Mouse (Mus musculus) heart, embryonic 10.5 days (tissue): Measurements from ENCODE around the gene Gckr. TPM values are rescaled to one million over a fixed set of nuclear protein-coding genes. Genes with fewer than 3 reads are reported as not detected.
A peak's percentile ranks its signal among the peaks of the same experiment; 100 is the strongest.

ENCODE experiments used
- DNase-seq: peaks from one replicate; pipeline ENCODE4 v3.0.0-alpha.2; 2017; ENCODE audit warnings: low spot score
- H3K27ac ChIP-seq: fragments of 300-500 bp; sonication (generic); 2 replicates; pipeline ENCODE4 v1.5.1; 2016; ENCODE audit warnings: mild to moderate bottlenecking
- H3K27me3 ChIP-seq: fragments of 300-500 bp; sonication (generic); 2 replicates; pipeline ENCODE4 v1.6.1; 2016; ENCODE audit warnings: mild to moderate bottlenecking; ENCODE audit not compliant: poor library complexity, insufficient read depth, severe bottlenecking
- H3K36me3 ChIP-seq: fragments of 300-500 bp; sonication (generic); 2 replicates; pipeline ENCODE4 v1.6.1; 2016; ENCODE audit warnings: mild to moderate bottlenecking, moderate library complexity
- H3K4me1 ChIP-seq: fragments of 300-500 bp; sonication (generic); 2 replicates; pipeline ENCODE4 v1.6.1; 2016; ENCODE audit warnings: mild to moderate bottlenecking
- H3K4me3 ChIP-seq: fragments of 300-500 bp; sonication (generic); 2 replicates; pipeline ENCODE4 v1.5.1; 2016; ENCODE audit warnings: mild to moderate bottlenecking, moderate library complexity
- H3K9me3 ChIP-seq: fragments of 300-500 bp; sonication (generic); 2 replicates; pipeline ENCODE4 v1.6.1; 2016; ENCODE audit warnings: mild to moderate bottlenecking, moderate library complexity
- WGBS: fragments of 180-500 bp; shearing (Covaris S2); methylation state at CpG from one replicate; pipeline ENCODE4 v1.1.7; 2016; 5-methylcytosine and 5-hydroxymethylcytosine counted together
- polyA plus RNA-seq: library from polyadenylated mRNA; unstranded; fragments of >200 nt; fragmentation: Nextera tagmentation; extraction: Ambion mirVana; gene quantifications from 2 replicates; pipeline ENCODE4 v1.2.1, GENCODE M21; 2016

Gene Gckr
- polyA plus RNA-seq = 0.15 and 0.63 TPM in 2 replicates

DNA sequence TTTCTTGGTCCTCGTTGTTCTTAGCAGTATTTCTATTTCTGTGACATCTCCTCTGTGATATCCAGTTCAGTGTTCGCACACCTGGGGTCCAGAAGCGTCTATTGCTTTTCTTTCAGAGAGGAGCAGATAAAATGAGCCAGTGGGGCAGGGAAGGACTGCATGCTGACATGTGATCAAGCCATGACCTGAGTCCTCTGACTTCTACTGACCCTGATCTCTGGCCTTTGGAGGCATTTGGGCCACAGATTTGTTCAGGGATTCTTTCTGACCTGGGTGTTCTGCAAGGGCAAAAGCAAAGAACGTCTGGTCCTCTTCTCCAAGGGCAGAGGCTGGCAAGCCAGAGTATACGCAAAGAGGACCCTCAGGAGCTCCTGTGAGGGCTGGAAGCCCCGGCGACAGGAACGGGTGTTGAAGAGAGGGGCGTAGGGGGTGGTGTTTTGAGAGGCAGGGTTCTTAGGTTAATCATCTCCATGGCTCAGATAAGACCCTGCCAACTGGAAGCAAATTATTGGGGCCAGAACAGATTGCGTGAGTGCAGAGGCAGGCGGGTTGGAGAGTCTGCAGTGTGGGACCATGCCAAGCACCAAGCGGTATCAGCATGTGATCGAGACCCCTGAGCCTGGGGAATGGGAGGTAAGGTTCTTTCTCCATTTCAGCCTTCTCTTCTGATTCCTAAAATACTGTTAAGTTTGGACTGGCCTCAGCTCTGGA, at the start of gene Gckr:
TSS of gene Gckr (plus strand) at position 397 of the 711 bp plus-strand sequence.
- Histone ChIP-seq H3K27ac (no peak within 1 kb of the TSS), H3K4me1 (peaks cover 27% of the 10 kb centered on the region), H3K4me3 (no peak within 1 kb of the TSS)

DNA sequence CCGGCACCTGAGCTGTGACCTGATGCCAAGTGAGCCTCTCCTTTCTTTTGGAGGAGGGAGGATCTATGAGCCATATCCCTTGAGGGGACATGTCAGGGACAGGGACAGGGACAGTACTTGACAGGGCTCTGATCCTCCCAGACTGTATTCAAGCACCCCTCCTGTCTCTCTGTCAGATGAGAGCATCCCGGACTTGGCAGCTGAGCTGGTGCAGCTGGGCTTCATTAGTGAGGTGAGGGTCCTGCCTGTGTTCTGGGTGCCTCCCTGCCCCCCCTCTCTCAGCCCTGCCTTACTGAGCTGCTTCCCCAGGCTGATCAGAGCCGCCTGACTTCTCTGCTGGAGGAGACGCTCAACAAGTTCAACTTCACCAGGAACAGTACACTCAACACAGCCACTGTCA, 46.5 kb upstream of the Gckr start:
- Histone ChIP-seq H3K27ac (peak overlapping the region; percentile 81), H3K4me3 (peak overlapping the region; percentile 59), H3K36me3 (peaks cover 96% of the 10 kb centered on the region), H3K4me1 (peaks cover 49% of the 10 kb centered on the region), H3K9me3 (no peaks in the 10 kb centered on the region), H3K27me3 (no peaks in the 10 kb centered on the region)
- 60% methylated on average over 4 of the region's 4 CpGs for WGBS
- no peak for DNase-seq

More for the DNA sequence above, at the start of gene Gckr:
- WGBS = 57% methylated on average over 13 of the region's 13 CpGs
- Histone ChIP-seq H3K27me3 (peaks cover 11% of the 10 kb centered on the region; the same call in 1 of the 2 replicates), H3K36me3 (peaks cover 15% of the 10 kb centered on the region), H3K9me3 (no peaks in the 10 kb centered on the region)
- no peak for DNase-seq

DNA sequence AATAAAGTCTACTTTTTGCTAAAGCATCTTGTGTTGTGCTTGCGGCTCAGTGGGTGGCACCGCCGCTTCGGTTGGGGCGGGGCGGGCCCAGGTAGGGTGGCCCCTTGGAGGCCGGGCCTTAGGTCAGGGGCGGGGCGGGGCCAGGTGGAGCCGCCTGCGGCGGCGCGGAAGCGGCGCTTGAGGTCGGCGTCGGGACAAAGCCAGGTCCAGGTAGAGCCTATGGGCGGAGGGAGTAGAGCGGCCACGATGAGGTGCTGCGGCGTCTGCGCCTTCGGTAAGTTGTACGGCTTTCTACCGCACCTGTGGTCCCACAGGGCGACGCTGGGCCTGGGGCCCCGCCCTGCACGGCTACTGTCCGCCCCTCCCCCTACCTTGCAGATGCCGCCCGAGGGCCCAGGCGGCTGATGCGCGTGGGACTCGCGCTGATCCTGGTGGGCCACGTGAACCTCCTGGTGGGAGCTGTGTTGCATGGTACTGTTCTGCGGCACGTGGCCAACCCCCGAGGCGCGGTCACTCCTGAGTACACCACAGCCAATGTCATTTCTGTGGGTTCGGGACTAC, 45.6 kb upstream of the Gckr start, which contains the start of gene Krtcap3:
TSS of gene Krtcap3 (plus strand) at position 151 of the 561 bp plus-strand sequence.
- DNase-seq = no peak
- Histone ChIP-seq H3K4me1 (peaks cover 49% of the 10 kb centered on the region), H3K27me3 (no peaks in the 10 kb centered on the region), H3K4me3 (peak within 1 kb of the TSS; percentile 59), H3K27ac (peak within 1 kb of the TSS; percentile 81), H3K9me3 (no peaks in the 10 kb centered on the region), H3K36me3 (peaks cover 90% of the 10 kb centered on the region)
- 15% methylated on average over 44 of the region's 47 CpGs for WGBS

DNA sequence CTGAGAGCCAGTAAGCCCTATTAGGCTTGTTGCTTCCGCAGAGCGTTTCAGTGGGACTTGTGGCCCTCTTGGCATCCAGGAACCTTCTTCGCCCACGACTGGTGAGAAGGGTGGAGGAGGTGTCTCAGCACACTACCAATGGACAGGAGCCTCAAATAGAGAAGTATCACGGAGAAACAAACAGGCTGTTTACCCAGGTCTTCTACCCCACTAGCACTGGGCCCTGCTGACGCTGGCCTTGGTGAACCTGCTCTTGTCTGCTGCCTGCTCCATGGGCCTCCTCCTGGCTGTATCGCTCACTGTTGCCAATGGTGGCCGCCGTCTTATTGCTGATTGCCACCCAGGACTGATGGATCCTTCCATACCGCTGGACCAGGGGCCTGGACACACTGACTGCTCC, 45.1 kb upstream of the Gckr start:
- H3K27me3 ChIP-seq = no peaks in the 10 kb centered on the region
- WGBS = 49% methylated on average over 10 of the region's 10 CpGs
- peak overlapping the region; percentile 81; the same call in 1 of the 2 replicates for H3K27ac ChIP-seq
- H3K4me1 ChIP-seq = peaks cover 49% of the 10 kb centered on the region
- DNase-seq = peak; percentile 73
- H3K4me3 ChIP-seq = peak overlapping the region; percentile 59
- no peaks in the 10 kb centered on the region for H3K9me3 ChIP-seq
- H3K36me3 ChIP-seq = peaks cover 87% of the 10 kb centered on the region

DNA sequence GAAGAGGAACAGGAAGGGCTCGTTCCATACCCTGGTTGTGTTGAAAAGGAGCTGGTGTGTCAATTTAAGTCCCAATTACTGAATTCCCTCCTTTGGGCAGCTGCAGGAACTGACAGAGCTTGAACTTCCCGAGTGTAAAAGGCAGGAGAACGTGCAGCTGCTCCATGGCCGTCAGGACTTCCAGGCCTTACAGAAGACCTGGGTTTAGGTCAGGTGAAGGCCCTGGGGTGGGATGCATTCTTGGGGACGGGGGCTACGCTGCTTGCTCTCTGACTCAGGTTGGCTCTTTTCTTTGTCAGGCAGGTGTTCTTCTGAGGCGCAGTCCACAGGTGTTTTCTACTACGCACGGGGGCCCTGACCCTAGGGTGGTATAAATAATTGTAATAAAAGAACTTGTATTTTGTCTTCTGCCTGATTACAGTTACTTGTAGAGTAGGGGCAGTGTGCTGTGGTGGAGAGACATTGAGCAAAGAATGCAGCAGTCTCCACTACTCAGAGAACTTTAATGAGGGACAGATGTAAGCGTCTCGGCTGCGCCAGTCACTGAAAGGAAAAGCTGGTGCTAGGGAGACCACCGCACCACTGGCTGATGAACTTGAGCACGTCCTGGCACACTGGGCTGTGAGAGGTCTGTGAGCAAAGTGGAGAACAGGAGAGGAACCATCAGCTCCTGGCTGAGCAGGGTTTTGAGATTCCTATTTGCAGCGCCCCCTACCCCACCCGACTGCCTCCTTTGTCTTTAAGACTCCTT, 44.3 kb upstream of the Gckr start:
- peak overlapping the region; percentile 81 for H3K27ac ChIP-seq
- WGBS = 80% methylated on average over 16 of the region's 16 CpGs

DNA sequence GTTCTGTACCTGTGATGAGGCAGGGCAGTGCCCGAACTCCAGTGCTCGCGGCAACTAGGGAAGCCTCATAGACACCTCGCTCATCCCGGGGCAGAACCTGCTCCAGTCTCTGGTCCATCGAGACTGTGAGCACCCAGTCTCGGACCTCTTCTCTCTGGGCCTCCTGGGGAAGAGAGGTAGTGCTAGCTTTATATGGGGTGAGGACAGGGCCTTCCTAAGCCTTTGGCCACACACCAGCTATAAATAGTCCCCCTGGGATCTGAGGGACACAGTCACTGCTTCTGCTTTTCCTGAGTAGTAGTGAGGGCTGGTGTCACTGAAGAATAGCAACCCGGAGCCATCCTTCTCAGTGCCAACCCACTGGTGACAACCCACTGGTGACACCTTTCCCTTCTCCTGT, 43.4 kb upstream of the Gckr start:
- H3K9me3 ChIP-seq = no peaks in the 10 kb centered on the region
- no peaks in the 10 kb centered on the region for H3K27me3 ChIP-seq
- H3K4me1 ChIP-seq = peaks cover 49% of the 10 kb centered on the region
- H3K27ac ChIP-seq = peak overlapping the region; percentile 75
- 75% methylated on average over 8 of the region's 8 CpGs for WGBS
- H3K36me3 ChIP-seq = peaks cover 84% of the 10 kb centered on the region
- no peak overlapping the region for H3K4me3 ChIP-seq
- peak; percentile 77 for DNase-seq

More for the DNA sequence above, 44.3 kb upstream of the Gckr start:
- Histone ChIP-seq H3K27me3 (no peaks in the 10 kb centered on the region), H3K4me1 (peaks cover 49% of the 10 kb centered on the region), H3K9me3 (no peaks in the 10 kb centered on the region), H3K4me3 (no peak overlapping the region), H3K36me3 (peaks cover 85% of the 10 kb centered on the region)
- DNase-seq = peak; percentile 66

DNA sequence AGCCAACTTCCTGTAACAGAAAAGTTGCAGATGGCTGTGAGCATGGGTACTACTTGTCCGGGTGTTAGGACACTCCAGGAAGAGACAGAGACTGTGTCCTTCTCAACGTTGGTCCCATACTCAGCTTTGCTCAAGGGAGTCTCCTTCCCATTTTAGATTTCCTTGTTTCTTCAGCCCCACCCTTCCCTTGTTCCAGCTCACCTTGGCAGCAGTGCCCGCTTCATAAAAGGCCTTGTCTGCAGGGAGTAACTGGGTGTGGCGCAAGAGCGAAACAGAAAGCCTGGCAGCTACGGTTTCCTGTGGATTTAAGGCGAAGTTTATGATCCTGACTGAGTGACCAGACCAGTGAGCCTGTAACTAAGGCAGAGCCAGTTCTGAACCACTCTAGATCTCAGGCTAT, 42.8 kb upstream of the Gckr start:
- H3K4me1 ChIP-seq = peaks cover 49% of the 10 kb centered on the region
- peak; percentile 71 for DNase-seq
- no peak overlapping the region for H3K4me3 ChIP-seq
- no peaks in the 10 kb centered on the region for H3K9me3 ChIP-seq
- WGBS = 84% methylated on average over 7 of the region's 7 CpGs
- H3K27me3 ChIP-seq = no peaks in the 10 kb centered on the region
- peak overlapping the region; percentile 75; the same call in 1 of the 2 replicates for H3K27ac ChIP-seq
- H3K36me3 ChIP-seq = peaks cover 82% of the 10 kb centered on the region

DNA sequence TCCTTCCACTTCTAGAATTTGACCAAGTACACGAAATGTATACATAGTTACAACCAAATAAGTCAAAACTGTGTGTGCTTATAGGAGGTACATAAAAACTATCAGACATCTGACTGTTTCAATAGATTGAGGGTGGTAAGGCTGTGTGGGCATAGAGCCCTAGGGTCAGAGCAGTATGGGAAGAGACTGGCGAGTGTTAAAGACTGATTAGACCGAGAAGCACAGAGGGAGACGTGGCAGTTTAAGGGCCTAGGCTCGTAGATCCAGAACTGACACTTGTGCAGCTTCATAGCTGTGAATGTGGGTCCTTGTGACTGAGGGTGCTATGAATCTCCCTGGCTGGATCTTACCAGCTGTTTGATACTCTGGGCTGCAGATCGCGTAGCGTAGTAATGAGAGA, 42.3 kb upstream of the Gckr start:
- Histone ChIP-seq H3K36me3 (peaks cover 82% of the 10 kb centered on the region), H3K4me3 (no peak overlapping the region), H3K9me3 (no peaks in the 10 kb centered on the region), H3K27ac (no peak overlapping the region), H3K27me3 (no peaks in the 10 kb centered on the region), H3K4me1 (peaks cover 49% of the 10 kb centered on the region)
- 79% methylated on average over 8 of the region's 8 CpGs for WGBS
- peak; percentile 54 for DNase-seq

DNA sequence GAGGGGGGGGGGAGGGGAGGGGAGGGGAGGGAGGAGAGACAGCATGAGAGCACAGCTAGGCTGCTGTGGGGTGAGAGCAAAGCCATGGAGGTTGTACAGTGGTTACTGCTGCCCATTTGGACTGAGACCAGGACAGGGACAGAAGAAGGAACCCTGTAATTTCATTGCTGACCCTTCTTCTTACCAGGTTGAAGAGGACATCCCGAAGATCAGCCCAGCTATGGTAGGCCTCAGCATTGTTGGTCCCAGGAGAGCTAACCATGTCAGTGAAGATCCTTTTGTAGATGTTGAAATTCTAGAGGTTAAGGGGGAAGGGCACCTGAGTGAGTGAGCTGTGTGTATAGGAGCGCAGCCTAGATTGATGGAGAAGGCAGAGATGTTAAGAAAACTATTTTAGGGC, 41.9 kb upstream of the Gckr start:
- H3K36me3 ChIP-seq = peaks cover 82% of the 10 kb centered on the region
- WGBS = 91% methylated on average over 2 of the region's 2 CpGs
- peak; percentile 73 for DNase-seq
- no peaks in the 10 kb centered on the region for H3K27me3 ChIP-seq
- H3K27ac ChIP-seq = no peak overlapping the region
- H3K4me3 ChIP-seq = no peak overlapping the region
- peaks cover 44% of the 10 kb centered on the region for H3K4me1 ChIP-seq
- H3K9me3 ChIP-seq = no peaks in the 10 kb centered on the region

DNA sequence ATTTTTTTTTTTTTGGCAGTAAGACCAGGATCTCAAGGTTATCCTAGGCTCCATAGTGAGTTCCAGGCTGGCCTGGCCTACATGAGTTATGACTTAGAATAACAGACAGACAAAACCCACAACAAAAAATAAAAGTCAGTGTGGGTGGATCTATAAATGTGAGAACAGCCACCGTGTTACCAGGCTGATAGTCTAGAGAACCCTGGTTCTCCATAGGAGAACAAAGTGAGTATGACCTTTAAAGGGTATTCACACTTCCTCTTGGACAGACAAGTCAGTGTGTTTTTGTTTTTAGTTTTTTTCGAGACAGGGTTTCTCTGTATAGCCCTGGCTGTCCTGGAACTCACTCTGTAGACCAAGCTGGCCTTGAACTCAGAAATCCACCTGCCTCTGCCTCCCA, 41.3 kb upstream of the Gckr start:
- H3K27ac ChIP-seq = no peak overlapping the region
- H3K4me1 ChIP-seq = peaks cover 38% of the 10 kb centered on the region
- 92% methylated on average over 2 of the region's 2 CpGs for WGBS
- DNase-seq = no peak
- no peak overlapping the region for H3K4me3 ChIP-seq
- H3K9me3 ChIP-seq = no peaks in the 10 kb centered on the region
- H3K27me3 ChIP-seq = no peaks in the 10 kb centered on the region
- peaks cover 82% of the 10 kb centered on the region for H3K36me3 ChIP-seq

DNA sequence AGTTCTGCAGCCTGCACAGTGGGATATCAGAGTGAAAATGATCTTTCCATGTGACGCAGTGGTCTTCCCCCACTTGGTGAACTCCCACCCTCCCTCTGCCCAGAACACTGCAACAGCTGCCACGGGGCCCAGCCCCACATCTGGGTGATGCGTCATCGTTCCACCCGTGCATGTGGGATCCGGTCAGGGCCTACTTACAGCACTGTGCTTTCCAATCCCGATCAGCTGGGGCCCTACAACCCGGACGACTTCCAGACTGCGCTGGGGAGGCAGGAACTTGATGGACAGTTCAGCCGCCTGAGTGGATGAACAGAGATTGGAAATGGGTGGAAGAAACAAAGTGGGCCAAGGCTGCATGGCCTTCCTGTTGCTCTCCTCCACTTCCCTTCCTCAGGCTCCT, 39.6 kb upstream of the Gckr start:
- Histone ChIP-seq H3K27ac (no peak overlapping the region), H3K27me3 (no peaks in the 10 kb centered on the region), H3K4me1 (peaks cover 22% of the 10 kb centered on the region), H3K4me3 (no peak overlapping the region), H3K36me3 (peaks cover 83% of the 10 kb centered on the region), H3K9me3 (no peaks in the 10 kb centered on the region)
- peak; percentile 71 for DNase-seq
- 79% methylated on average over 11 of the region's 11 CpGs for WGBS

DNA sequence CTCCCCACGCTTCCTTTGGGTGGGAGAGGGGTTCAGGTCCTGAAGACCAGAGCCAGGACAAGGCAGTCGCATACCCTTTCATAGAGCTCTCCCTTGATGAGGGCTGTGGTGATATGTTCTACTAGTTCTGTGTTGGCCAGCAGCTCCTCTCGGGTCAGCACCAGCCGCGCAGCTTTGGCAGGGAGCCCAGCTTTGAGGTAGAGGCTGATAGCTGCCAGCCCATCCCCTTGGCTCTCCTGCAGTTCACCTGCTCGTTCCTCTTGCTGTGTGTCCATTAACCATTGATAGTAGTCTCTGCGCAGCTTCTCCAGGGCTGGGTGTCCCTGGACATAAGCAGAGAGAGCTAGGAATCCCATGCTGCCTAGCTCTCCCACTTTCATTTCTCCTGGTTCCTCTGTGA, 31.1 kb upstream of the Gckr start:
- Histone ChIP-seq H3K4me1 (no peaks in the 10 kb centered on the region), H3K36me3 (peaks cover 95% of the 10 kb centered on the region), H3K4me3 (no peak overlapping the region), H3K27me3 (no peaks in the 10 kb centered on the region), H3K27ac (no peak overlapping the region), H3K9me3 (no peaks in the 10 kb centered on the region)
- 85% methylated on average over 7 of the region's 7 CpGs for WGBS
- DNase-seq = no peak

DNA sequence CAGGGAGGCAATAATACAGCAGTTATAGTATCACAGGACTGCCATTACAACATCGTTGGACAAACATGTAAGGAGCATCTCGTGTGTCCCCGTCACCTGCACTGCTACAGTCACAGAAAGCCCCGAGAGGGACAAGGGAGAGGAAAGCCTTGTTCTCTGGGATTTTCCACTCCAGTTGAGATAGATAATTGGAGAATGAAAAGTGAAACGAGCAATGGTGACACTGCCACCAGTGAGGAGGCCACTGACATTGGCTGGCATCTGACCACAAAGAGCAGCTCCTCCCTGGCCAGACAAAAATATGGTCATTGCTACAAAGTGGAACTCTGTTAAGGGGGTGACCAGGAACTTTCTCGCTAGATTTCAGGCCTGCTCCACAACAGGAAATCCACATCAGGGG, 29.6 kb upstream of the Gckr start:
- peaks cover 94% of the 10 kb centered on the region for H3K36me3 ChIP-seq
- no peak overlapping the region for H3K4me3 ChIP-seq
- 81% methylated on average over 6 of the region's 6 CpGs for WGBS
- H3K27me3 ChIP-seq = no peaks in the 10 kb centered on the region
- H3K4me1 ChIP-seq = no peaks in the 10 kb centered on the region
- H3K27ac ChIP-seq = no peak overlapping the region
- no peak for DNase-seq
- no peaks in the 10 kb centered on the region for H3K9me3 ChIP-seq
